Mouse (Mus musculus) adrenal gland, postnatal 36 days (tissue): ENCODE data around the gene Cox5a. TPM values are rescaled to one million over a fixed set of nuclear protein-coding genes. Genes with fewer than 3 reads are reported as not detected.

Experiments
- DNase-seq, 2 experiments: peaks; one replicate each; pipeline ENCODE4 v3.0.0; 2021; ENCODE audit warnings: mixed read lengths in 1 of 2
- total RNA-seq, 2 experiments: library from RNA; stranded (reverse); gene quantifications; 2 replicates each; pipeline ENCODE4 v1.2.3; 2021

Gene Cox5a
- total RNA-seq, 2 experiments from 2014 or later, result 547 to 578 TPM

DNA sequence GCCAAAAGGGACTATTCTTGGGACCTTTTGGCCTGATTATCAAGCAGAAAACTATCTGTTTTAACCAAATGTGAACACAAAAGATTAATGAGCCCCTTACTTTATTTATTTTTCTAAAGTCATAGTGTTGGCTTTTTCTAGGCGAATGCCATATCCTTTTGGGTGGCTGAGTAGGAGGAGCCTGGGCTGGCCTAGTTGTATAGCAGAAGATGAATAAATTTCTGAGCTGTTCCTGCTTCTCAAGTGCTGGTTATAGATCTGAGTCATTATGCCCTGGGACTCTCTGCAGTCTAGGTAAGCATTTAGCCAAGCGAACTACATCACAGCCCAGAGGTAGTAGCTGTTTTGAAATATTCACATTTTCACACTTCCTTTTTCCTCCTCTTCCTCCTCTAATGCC is 4.4 kb downstream of the Cox5a start:
- DNase-seq, result no peak

DNA sequence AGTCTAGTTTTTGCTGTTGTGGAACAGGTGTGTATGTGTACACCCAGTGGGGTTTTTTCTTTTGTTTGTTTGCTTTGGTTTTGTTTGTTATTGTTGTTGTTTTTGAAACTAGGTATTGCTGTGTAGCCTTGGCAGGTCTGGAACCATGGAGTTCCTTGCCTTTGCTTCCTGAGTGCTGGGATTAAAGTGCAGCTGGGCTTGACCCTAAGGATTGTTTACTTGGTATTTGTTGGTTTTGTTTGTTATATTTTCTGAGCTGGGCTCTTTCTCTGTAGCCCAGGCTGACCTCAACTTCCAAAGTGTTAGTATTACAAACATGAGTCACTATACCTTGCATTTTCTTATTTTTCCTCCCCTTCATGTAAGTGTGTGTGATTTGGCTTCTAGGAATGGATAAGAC is 5.4 kb downstream of the Cox5a start:
- DNase-seq, result no peak

GRCm38 (mm10) chr9:57531946-57532345 is 10.9 kb downstream of the Cox5a start:
- DNase-seq, result no peak

DNA sequence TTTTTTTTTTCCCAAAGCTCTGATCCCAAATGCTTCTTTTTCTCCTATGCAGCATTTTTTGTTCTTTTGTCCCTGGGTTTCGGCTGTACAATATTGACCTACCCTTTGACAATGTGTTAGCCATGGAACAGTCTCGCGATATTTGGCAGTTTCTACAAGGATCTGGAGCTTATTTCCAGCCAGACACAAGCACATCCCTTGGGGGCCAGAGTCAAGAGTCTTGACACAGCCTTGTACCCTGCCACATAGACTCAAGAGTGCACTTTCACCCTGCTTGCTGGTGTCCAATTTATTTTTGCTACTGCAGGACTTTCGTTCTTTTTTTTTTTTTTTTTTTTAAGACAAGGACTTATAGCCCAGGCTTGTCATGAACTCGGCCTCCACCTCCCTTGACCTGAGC is 15.3 kb downstream of the Cox5a start:
- no peak for DNase-seq

DNA sequence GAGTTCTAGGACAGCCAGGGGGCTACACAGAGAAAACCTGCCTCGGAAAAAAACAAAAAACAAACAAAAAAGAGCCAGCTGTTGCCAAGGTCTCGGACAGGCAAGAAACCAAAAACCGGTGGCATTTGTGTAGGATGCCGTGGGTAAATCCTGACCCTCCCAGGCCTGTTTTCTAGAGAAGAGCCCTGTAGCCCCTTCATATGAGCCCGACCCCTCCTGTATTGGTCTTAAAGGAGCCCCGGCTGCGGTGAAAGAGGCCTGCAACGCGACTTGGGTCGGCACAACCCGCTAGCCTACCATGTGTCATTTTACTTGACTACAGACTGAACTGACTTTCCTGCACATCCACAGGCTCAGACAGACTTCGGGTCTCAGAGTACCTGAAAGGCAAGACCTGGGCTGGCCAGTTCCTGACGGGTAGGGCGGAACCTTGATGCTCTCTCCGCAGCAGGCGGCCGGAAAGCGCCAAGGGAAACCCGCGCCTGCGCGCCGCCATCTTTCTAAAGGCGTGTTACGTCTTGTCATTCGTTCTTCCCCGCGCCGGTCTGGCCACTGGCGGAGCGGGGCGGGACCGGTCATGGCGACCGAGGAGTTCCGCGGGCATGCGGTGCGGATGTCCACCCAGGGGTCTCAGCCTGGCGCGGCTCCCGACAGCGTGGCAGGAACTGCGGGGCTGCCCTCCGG is 16.1 kb downstream of the Cox5a start, which contains the start of gene Fam219b:
Gene Fam219b (plus strand): TSS at position 485 of the 684 bp plus-strand sequence.
- peak; percentile 95 for DNase-seq

- peak; percentile 49 to 54 for DNase-seq
Observed at GRCm38 (mm10) chr9:57537728-57538181, 16.7 kb downstream of the Cox5a start.

DNA sequence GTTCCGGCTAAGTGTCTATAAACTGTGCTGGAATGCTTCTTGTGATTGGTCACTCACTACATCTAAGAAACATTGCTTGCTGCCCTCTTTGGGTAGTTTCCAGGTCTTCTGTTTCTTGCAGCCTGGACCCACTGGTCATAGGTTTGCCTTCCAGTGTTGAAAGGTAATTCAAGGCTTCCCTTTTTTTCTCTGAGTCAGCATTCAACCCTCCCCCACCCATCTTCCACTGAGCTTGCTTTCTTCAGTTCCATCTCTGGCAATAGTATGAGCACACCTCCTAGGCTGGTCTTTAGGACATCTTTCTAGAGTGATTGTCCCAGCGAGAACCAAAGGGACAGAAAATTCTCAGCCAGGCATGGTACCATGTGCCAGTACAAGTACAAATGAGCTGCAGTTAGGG is 18.5 kb downstream of the Cox5a start:
- DNase-seq, result no peak

- DNase-seq, result peak; percentile 39 to 73
Observed at GRCm38 (mm10) chr9:57541312-57541711, 20.2 kb downstream of the Cox5a start.

- DNase-seq, result no peak
Observed at GRCm38 (mm10) chr9:57543951-57544350, 22.9 kb downstream of the Cox5a start.

- DNase-seq, result peak in 1 of 2 experiments; percentile 51
Observed at GRCm38 (mm10) chr9:57547287-57547686, 26.2 kb downstream of the Cox5a start.

- DNase-seq, result no peak
Observed at GRCm38 (mm10) chr9:57547869-57548268, 26.8 kb downstream of the Cox5a start.

- DNase-seq, result no peak
Observed at GRCm38 (mm10) chr9:57549186-57549585, 28.1 kb downstream of the Cox5a start.

DNA sequence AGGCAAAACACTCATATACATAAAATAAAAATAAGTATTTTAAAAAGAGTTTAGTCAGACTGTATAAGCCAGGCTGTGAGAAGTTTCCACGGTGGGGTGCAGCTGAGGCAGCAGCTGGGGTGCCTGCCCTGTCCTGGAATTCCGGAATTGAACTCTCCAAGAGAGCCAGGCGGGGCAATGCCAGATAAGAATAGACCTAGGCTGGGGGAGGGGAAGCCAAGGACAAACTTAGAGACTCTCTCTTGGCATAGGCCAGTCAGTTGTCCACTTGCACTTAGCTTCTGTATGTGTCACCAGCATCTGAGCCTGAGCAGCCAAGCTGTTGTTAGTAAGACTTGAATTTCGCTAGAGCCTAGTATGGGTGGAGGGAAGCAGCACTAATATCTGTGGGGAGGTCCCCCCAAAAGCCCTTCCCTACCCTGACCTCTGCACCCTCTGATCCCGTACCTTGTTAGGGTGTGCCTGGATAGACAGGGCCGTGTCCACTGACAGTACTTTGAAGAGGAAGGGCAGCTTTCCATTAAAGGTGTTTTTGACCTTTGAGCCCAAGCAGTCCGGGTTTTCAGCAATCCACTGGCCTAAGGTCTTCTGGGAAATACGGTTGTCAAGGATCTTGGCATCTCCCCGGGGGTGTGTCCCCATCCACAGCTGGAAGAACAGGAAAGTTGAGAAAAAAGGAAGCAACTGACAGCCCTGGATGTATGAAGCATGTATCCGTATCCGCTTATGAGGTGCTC is 29.2 kb downstream of the Cox5a start:
- peak; percentile 69 to 83 for DNase-seq

DNA sequence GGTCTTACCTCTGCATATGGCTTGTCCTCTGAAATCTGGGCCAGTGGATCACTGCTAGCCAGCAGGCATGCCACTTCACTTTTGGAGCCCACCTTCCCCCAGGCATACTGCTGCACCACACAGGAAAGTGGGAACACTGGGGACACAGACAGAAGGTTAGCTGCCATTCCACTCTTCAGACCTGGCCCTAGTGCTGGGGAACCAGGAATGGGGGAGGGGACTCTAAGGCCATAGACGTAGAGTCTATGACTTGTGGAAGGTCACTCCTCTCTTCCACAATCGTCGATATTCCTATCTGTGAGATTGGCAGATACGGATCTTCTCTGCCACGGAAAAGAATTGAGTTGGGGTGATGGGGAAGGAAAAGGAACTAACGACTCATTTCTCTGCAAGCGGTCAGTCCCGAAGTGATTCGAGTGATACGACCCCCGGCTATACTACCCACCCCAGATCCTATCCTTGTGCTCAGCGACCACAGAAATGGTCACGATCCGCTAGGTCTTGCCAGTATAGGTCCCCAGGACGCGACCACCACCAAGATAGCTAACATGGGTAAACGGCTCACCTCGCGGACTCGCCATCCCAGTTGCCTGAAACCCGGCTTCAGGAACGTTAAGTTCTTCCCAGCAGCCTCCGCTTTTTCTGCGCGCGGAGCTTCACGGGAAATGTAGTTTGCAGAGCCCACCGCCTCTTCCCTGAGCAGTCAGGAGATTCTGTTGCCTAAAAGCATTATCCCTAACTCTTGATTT is 31.2 kb downstream of the Cox5a start, which contains the start of gene Mpi:
Gene Mpi (minus strand): TSS at position 625 of the 749 bp plus-strand sequence.
- peak; percentile 82 to 85 for DNase-seq

- no peak for DNase-seq
Observed at GRCm38 (mm10) chr9:57553119-57553518, 32.0 kb downstream of the Cox5a start.

GRCm38 (mm10) chr9:57554753-57555152 is 33.7 kb downstream of the Cox5a start:
- DNase-seq, result no peak

GRCm38 (mm10) chr9:57557215-57557614 is 36.1 kb downstream of the Cox5a start:
- no peak for DNase-seq

- DNase-seq, result no peak
Observed at GRCm38 (mm10) chr9:57558625-57559024, 37.6 kb downstream of the Cox5a start.

DNA sequence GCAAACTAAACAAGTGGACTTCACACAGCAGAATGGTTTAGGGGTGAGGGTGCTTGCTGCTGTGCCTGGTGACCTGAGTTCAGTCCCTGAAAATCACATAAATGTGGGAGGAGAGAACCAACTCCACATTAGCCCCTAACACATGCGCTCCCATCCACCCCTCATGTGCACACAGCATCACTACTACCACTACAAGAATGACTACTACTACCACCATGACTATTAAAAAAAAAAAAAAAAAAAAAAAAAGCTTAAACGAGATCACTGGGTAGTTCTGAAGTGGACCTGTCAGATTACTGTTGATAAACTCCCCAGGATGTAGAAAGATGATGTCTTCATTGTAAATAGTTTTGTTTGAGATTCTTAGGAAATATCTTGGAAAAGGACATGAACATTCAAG is 38.5 kb downstream of the Cox5a start:
- no peak for DNase-seq

DNA sequence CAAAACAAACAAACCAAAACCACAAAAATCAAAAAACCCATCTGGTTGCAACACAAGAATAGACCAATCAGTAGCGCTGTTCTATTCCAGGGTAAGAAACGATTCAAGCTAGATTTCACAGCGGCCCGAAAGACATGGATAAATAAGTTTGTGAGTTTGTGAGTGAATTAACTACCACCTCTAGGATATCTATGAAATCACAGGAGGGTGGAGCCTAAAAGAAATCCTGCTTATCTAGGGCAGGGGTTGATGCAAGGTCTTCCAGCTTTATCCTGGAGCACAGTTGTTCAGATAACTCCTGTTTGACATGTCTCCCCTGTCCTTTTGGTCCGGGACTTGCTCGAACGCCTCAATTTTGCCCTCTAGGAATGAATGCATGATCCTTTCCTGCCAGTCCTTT is 39.2 kb downstream of the Cox5a start:
- no peak for DNase-seq

- peak; percentile 96 to 97 for DNase-seq
Observed at GRCm38 (mm10) chr9:57560861-57561710, 40.0 kb downstream of the Cox5a start, which contains the start of gene Scamp2. TSS of gene Scamp2 (plus strand) at chr9:57560943.

DNA sequence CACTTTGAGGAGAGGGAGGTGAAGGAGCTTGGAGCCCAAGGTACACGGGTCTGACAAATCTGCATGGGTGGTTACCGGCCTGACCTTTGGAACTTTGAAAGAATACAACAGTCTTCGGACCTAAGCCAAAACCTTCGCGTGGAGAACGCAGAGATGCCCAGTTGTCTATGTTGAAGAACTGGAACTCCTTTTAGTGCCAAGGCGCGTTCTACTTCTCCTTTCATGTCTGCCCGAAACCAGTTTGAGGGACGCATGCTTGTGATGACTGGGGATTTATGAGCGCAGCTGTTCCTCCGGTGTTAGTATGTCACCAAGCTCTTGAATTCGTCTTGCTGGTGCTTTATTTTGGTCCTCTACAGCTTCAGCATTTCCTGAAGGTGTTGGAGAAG is 40.6 kb downstream of the Cox5a start:
- DNase-seq, result no peak
